Mouse (Mus musculus): ENCODE data around the gene Etnk2.

DNA sequence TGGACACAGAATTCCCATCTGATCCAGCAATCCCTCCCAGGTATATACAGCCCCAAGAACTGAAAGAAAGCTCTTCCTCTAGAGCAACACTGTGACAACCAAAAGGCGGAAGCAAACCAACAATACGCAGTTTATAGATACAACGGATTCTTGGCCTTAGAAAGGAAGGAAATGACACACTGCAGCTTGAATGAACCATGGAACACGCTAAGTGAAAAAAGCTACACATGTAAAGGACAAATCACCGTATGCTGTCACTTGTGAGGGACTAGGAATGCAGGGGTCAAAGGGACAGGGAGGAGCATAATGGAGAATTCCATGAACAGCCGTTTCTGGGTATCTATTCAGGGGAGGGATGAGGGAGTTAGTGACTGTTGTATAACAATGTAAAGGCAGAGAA, 44.1 kb downstream of the Etnk2 start:
- TF ChIP-seq POLR2A (IDR thresholded peaks at IDR 0.05; ENCODE audit: borderline replicate concordance, insufficient read depth, low read length): no peak
- no peak for TF ChIP-seq CTCF (IDR thresholded peaks at IDR 0.05; ENCODE audit: borderline replicate concordance, insufficient read depth, low read depth, low read length)

Measured in cerebellum, adult 2 months (tissue).